Mouse (Mus musculus) ovary, postnatal 14 days (tissue): ENCODE results near the gene Csdc2.
"Not testable (repeated sequence)": the region's sequence is repeated elsewhere in the genome, so short reads cannot be mapped to it uniquely, and the experiment has no call there.

Experiments
- DNase-seq: peaks from one replicate; pipeline ENCODE4 v3.0.0; 2022; ENCODE audit warnings: low spot score

Gene Csdc2

DNA sequence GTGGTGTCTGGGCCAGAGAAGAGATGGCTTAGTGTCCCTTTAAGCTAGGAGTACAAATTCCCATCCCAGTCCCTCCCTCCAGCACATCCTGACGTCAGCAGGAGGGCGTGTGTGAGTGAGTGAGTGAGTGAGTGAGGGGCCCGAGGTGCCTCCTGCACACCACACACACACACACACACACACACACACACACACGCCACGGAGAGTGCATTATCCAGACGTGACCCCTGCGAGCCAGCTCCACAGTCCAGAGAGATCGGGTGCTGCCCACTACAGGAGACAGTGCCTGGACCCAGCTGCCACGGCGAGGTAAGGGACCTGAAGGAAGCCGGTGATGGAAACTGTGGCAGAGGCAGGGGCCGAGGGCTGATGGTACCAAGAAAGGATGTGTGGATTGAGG, at the start of gene Csdc2:
Gene Csdc2 (plus strand): TSS at position 81 of the 400 bp plus-strand sequence.
- DNase-seq, result peak; percentile 43

DNA sequence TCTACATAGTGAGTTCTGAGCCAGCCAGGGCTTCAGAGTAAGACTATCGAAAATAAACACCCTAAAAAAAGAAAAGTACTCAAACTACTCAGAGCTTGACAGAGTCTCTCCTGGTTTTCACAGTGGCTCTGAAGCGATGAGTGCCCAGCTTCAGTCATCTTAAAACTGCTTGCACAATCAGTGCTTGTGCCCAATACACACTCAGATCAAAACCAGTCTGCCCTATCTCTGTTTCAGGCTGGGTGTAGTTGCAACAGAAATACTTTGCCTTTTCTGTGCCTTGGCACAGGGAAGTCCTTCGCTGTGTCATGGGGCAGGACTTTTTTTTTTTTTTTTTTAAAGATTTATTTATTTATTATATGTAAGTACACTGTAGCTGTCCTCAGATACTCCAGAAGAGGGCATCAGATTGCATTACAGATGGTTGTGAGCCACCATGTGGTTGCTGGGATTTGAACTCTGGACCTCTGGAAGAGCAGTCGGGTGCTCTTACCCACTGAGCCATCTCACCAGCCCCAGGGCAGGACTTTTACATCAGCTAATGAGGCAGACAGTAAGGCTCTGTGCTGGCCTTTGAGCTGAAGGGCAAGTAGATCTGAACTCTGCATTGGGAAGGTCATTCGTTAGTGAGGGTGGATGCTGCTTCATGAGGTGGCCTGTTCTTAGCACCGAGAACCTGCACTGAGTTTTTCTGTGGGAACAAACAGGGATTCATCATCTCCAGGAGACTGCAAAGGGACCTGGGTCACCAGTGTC, 49.6 kb upstream of the Csdc2 start:
- DNase-seq, result no peak

DNA sequence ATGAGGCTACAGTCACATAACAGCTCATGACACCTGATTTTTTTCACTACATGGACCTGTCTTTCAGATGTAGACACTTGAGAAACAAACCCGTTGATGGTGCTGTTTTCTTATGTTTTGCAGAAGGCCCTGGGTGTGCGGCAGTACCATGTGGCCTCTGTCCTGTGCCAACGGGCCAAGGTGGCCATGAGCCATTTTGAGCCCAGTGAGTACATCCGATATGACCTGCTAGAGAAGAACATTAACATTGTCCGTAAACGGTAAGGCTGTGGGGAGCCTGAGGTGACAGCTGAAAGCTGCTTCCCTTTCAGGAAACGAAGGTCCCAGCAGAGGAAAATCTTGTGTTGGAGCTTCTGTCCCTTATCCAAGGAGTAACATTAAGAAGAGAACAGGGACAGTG, 47.4 kb upstream of the Csdc2 start:
- DNase-seq, result no peak

DNA sequence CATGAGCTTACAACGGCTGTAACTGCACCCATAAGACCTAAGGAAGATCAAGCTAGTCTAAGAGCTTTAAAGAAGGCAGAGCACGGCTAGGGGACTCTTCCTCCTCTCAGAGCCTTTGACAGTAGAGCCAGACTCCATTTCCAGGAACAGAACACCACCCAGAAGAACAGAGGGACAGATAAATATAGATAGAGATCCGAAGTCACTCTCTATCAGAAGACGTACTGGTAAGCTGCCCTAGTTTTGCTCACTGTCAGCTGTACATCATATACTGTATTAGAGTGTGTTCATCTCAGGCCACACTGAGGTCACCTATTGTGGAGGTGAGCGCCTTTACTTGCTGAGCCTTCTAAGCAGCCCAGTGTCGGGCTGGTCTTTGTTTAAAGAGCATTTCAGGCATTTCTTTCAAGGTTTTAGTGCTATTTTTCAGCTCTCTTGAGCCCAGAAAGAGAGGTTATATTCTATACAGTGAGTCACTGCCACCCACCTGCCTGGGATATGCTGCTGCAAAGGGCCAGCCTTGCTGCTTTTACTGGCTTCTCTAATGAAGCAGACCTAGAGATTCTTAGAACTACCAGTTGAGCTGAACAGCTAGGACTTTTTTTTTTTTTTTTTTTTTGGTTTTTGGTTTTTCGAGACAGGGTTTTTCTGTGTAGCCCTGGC, 45.3 kb upstream of the Csdc2 start:
- DNase-seq, result no peak

DNA sequence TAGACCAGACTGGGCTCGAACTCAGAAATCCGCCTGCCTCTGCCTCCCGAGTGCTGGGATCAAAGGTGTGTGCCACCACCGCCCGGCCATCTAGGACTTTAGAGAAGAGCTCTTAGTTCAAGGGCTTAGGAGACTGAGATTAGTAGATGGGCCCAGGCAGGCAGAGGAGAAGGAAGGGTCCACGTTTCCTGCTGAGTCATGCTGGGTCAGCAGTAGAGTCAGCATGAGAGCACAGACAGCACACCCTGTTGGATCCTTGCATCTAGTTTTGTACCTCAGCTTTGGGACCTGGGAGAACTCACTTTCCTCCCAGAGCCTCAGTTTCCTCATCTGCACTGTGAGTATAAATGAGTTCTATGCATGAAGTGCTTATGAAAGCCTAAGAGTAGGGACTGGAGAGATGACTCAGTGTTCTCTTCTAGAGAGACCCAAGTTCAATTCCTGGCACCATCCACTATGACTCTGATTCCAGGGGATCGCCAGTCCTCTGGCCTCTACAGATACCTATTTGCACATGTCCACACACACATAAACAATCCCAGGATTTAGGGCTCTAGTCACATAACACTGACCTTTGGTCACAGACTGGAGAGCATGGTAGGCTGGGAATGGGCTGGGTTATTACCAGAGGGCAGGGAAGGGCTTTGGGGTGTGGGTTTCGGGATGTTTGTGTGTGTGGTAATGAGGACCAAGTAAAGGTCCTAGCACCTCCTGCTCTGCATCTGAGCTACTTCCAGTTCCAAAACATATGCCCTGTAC, 44.6 kb upstream of the Csdc2 start:
- DNase-seq, result no peak

DNA sequence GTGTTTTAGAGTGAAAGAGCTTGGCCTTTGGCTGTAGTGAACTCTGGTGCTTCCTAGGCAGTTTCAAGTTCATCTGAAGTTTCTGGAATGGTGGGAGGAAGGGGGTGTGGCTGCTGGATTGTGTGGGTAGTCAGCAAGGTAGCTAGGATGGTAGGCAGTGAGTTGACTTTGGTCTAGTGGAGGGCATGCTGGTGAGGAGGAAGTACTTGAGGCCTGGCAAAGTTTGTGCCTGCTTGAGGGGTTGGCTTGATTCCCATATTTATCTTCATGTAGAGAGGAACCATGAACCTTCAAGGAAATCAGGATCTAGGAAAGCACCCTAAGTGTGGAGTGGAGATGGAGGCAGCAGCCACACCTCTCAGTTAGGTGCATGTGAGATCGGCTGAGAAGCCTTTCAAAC, 42.6 kb upstream of the Csdc2 start:
- no peak for DNase-seq

DNA sequence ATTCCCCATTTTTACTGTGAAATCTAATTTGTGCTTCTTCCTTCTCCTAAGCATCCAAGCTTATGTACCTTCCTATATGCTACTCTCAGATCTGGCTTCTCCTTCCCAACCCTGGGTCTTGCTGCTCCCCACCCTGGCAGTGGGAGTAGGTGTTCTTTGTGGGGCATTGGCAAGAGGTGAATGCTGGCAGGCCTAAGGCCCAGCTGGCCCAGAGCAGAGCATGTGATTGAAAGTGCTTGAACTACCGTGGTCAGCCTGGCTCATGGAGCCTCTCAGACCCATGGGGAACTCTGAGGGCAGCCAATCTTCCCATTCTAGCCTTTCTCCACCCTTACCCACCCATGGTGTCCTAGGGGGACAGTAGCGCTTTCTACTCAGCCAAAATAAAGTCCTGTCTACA, 40.2 kb upstream of the Csdc2 start:
- no peak for DNase-seq

DNA sequence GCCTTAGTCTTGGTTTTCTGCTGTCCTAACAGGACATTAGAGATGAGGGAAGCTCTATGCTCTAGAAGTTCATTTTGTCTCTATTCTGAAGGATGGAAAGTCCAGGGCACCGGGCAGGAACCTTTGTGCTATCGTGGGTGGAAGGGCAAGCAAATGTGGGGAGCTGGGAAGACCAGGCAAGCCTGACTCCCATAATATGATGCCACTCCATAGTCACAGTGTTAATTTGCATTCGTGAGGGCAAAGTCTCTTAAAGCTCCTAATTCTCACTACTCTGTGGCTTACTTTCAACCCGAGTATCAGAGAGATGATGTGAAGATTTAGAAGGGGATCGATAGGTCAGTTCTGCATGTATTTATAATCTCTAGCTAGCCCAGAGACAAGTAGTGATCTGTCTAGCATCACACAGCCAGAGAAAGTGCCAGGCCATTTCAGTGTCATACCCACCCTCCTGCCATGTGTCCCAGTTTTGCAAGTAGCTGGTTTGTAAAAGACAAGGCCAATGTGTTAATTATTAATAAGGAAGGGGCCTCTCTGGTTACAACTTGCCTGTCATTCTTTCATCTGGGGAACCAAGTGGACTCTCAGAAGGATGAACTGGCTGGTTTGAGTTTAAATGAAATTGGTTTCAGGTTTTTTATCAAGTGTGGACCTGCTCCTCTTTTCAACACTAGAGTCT, 38.8 kb upstream of the Csdc2 start:
- DNase-seq, result no peak

DNA sequence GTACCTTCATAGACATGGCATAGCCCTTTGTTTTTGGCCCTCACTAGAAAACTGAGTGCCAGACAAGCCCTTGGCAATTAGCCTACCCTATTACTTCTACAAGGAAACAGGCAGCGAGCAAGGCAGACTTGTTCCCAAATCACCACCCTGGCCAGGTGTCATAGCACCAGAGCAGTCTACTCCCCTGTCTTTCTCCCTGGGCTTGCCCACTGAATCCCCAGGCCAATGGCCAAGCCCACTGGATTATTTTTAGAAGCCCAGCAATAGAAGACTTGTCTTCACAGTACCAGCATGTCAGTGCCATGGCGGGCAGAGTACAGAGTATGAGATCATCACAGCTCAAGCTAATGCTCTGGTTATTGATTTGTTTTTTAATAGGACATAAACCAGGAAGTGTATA, 37.8 kb upstream of the Csdc2 start:
- no peak for DNase-seq

DNA sequence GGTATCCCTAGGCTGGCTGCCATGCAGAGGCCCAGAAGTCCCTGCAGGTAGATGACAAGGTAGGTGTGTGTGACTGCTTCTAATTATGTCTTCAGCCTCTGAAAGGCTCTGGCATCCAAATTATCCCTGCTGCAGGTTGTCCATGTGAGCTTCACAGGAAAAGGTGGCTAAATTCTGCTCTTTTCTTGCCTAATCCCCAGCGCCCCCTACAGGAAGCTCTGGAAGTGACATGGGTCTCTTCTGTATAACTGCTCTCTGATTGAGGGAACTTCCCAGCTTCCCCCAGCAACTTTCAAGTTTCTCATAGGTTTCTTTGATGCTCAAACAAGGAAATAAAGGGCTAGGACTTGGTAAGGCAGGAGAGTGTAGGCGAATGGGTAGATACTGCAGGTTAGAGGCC, 31.6 kb upstream of the Csdc2 start:
- peak; percentile 72 for DNase-seq

DNA sequence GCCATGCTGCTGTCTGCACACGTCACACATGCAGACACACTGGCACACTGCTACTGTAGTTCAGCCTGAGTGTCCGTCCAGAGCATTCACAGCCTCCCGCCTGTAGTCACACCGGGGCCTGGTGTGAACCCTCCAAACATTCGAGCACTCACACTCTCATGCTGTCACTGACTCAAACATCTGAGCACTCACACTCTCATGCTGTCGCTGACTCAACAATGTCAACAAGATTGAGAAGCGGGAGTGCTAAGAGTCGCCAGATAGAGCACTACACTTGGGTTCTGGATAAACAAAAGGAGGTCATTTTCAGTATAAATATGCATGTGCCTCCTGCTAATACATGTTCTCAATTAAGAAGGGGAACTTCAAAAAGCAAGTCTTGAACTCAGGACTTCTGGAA, 28.6 kb upstream of the Csdc2 start:
- DNase-seq, result no peak

DNA sequence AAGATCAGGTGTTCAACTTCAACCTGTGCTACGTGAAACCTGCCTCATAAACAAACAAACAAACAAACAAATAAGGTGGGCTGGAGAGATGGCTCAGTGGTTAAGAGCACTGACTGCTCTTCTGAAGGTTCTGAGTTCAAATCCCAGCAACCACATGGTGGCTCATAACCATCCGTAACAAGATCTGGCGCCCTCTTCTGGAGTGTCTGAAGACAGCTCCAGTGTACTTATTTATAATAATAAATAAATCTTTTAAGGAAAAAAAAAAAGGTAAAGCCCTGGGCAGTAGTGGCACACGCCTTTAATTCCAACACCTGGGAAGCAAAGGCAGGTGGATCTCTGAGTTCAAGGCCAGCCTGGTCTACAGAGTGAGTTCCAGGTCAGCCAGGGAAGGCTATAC, 27.8 kb upstream of the Csdc2 start:
- DNase-seq, result not testable (repeated sequence)

DNA sequence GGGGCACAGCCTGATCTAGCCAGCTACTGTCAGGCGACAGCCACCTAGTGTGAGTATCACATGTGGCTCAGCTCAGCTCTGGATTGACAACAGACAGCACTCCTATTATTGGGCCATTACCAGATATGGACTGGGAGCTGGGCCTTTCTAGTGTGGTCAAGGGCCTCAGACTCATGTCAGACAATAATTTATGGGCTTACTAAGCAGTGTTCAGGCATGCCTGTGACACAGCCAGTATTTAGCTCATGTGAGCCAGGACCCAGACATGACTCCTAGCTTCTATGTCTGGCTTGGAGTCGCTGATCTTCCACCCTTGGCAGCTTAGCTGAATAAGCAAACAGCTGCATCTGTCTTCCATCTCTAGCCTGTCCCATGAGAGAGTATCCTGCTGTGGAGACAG, 24.1 kb upstream of the Csdc2 start:
- no peak for DNase-seq

DNA sequence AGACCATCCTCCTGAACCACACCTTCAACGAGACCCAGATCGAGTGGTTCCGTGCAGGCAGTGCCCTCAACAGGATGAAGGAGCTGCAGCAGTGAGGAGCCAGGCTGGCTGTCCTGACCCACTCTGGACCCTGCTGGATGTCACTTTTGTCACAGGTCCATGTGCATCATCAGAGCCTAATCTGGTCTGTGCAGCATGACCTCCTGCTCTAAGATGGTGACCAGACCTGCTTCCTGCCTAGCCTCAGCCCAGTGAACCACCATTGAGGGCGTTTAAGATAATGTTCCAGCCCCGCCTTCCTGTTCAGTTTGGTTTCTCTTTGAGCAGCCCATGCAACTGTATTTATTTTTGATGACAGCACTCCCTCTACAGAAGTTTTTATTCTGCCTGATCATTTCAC, 21.9 kb upstream of the Csdc2 start:
- DNase-seq, result no peak

DNA sequence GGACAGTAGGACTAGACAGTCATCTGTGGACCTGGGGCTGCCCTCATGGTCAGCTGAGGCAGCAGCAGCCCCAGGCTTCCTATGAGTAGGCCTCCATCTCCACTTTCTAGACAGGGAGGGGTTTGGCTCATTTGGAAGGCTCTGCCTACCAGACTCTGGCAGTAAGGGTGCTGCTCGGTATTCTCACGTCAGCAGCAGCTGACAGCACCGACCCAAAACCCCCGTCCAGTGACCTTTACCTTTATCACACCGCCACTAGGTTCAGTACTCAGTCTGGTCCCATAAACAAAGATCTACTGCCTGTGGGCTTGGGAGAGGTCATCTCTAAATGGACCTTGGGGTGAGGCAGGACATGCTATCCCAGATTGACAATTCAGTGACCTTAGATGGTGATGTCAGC, 20.9 kb upstream of the Csdc2 start:
- DNase-seq, result no peak

DNA sequence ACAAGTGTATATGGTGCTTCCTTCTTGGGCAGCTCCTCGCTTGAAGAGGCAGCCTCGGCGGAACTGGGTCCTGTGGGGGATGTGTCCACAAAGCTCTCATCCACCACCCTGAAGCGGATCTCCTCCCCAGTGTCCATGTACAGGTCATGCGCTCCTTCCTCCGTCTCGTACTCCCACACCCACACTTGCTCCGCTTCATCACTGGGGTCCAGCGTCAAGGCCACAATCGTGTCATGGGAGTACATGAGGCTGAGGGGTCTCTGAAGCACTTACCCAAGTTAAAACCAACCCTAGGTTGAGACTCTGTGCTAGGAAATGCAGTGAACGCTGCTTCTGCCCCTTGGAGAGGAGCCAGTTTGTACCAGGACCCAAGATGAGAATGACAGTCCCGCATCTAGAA, 19.4 kb upstream of the Csdc2 start:
- DNase-seq, result no peak

DNA sequence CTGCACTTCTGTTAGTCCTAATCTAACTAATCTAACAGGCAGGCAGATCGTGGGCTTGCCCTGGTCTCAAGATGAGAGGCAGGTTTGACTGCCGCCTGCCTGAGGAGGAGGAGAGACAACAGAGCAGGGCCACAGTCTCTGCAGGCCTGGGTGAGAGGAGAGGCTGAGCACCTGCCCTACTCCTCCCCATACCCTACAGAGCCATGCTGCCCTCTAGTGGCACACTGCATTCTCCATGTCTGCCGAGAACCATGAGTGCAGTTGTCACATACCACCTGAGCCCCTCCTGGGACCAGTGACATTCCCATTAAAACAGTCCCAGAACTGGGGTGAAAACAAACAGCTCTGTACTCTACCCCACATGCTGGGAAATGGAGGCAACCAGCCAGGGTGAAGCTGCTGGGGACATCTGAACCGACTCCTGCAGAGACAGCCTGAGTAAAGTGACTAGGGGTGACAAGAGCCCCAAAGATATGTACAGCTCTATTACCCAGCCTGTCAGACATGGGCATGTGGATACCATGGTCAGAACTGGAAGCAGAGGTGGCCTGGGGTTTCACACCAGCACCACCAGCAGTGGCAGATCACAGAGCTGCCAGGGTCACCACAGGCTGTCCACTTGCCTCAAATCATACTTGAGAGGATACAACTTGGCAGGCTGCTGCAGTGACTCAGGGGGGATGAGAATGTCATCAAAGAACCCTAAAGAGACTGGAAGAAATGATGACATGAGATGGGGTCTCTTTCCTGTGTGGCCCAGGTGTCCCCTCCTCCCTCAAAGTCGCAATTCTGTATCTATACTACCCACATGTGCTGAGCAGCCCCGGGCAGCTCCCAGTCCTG, 18.7 kb upstream of the Csdc2 start:
- peak; percentile 55 for DNase-seq

DNA sequence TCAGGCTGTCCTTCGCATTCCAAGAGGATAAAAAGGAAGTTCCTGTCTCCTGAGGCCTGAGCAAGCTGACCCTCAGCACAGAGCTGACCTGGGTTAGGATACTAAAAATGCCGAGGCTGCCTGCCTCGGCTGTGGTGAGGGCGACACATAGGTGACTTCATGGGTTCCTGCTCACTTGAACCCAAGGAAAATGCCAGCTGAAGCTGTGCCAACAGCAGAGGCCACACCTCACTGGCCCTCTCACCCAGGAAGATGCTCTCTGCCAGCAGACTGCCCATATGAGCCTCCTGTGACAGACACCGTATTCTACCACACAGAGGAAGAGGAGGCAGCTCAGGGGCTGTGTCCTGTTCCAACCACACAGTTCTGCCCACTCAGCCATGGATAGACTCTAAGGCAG, 17.5 kb upstream of the Csdc2 start:
- DNase-seq, result no peak

DNA sequence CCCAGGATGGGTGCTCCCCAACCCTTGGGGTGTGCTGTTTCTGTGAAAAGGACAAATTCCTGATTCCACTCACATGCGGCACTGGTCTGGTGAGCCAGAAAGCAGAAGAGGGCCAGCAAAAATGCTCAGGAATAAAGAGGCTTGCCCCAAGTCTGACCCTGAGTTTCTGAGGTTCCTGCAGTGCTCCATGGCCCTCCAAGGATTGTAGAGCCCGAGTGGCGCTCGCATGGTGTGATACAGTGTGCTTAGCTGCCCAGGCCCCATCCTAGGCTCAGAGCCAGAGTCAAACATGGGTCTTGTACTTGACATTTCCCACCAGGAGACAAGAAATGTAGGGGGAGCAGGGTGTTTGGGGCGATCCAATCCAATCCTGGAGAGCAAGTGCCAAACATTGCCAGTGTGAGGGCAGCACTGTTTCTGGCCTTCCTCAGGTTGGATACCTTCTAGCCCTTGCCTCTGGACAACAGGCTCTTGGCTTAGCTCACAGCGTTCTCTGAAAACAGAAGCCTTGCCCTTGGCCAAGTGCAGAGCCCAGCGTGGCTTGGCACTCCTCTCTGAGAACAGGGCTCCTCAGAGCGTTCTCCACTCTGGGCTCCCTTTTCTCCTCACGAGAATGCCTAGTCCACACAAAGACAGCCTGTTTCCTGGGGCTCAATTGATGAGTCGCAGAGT, 15.9 kb upstream of the Csdc2 start:
- DNase-seq, result no peak

DNA sequence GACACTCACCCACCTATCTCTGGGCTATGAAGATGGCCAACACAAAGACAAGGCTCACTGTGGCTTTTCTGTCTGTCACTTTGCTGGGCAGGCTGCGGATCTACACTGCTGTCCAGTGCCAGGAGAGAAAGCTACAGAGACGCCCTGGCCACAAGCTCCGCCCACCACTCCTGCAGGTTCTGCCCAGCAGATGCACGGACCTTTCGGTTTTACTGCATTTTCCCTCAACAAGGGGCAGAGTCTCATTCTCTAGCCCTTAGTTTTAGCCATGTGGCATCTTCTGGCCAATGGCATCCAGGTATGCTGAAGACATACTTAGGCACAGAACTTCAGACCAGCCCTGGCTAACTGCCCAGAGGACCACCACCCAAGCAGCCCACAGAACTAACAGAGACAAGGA, 15.3 kb upstream of the Csdc2 start:
- no peak for DNase-seq

DNA sequence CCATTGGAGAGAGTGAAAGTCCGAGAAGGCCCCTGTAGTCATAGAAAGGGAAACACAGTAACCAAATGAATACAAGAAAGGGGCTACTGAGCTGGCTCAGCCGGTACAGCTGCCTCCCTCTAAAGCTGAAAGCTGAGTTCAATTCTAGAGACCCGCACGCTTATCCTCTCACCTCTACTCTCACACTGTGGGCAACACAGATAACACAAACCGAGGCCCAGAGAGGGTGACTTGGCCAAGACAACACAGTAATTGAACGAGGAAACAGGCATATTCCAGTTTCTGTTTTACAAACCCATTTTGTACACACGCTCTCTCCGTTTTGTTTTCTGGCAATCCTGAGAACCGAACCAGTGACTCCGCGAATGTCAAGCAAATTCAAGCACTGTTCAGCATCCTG, 11.6 kb upstream of the Csdc2 start:
- no peak for DNase-seq
